Mouse (Mus musculus): Measurements from ENCODE around the gene Tbcd. TPM values are rescaled to one million over a fixed set of nuclear protein-coding genes. Genes with fewer than 3 reads are reported as not detected.

Gene Tbcd
- total and polyA plus RNA-seq, 3 experiments = 10.6 to 17.4 (median 11.4) TPM

- Histone ChIP-seq H3K9ac (ENCODE audit: low read depth, low read length) (no peak overlapping the region), H3K4me3 (no peak overlapping the region), H3K4me1 (ENCODE audit: control insufficient read depth, insufficient read depth, low read length) (peaks cover 1% of the 10 kb centered on the region; the same call in 1 of the 2 replicates), H3K79me2 (replicated peaks; ENCODE audit: control insufficient read depth, insufficient read depth, low read length) (no peaks in the 10 kb centered on the region), H3K36me3 (ENCODE audit: control insufficient read depth, insufficient read depth, low read length) (no peaks in the 10 kb centered on the region), H3K27me3 (ENCODE audit: control insufficient read depth, insufficient read depth, low read length) (no peaks in the 10 kb centered on the region), H3K27ac (no peak overlapping the region)
- intact Hi-C loops (cut with DNase I) = no loop called here
- no peak for DNase-seq
- WGBS = 77% methylated on average over 7 of the region's 7 CpGs
- TF ChIP-seq POLR2A (IDR thresholded peaks at IDR 0.05; ENCODE audit: insufficient read depth, low read depth, low read length) (no peak), EP300 (IDR thresholded peaks at IDR 0.05; ENCODE audit: insufficient read depth, low read depth, low read length) (no peak), CTCF (IDR thresholded peaks at IDR 0.05) (no peak)
These were observed 93.1 kb downstream of the Tbcd start for GRCm38 (mm10) chr11:121544755-121545397.

DNA sequence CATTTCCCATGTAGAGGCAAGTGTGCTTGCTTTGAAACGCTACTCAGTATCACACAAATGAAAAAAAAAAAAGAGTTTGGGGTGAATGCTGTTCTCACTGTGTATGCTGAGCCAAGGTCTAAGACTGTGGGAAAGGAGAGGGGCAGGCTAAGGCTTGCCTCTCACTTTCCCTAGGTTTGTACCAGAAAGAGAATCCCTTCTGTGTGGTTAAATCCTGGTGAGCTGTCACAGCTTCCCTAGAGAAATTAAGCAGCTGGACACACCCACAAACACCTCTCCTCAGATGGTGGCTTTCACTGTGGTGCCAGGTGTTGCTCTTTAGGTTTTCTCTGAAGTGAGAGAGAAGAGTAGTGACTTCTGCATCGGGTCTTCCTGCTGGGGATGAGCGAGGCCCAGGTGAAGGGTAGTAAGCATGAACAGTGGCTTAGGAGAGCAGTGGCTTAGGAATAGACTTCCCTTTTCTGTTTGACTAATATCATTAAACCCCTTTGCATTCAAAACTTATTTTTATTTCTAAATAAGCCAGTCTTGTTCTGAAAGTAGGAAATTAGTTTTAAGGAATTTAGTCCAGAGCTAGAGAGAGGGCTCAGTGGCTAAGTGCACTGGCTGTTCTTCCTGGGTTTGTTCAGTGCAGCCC, 93.8 kb downstream of the Tbcd start:
- Histone ChIP-seq H3K79me2 (replicated peaks; ENCODE audit: control insufficient read depth, insufficient read depth, low read length) (no peaks in the 10 kb centered on the region), H3K36me3 (ENCODE audit: control insufficient read depth, insufficient read depth, low read length) (no peaks in the 10 kb centered on the region), H3K27me3 (ENCODE audit: control insufficient read depth, insufficient read depth, low read length) (no peaks in the 10 kb centered on the region), H3K27ac (no peak overlapping the region), H3K4me3 (no peak overlapping the region), H3K4me1 (ENCODE audit: control insufficient read depth, insufficient read depth, low read length) (peaks cover 2% of the 10 kb centered on the region; the same call in 1 of the 2 replicates), H3K9ac (ENCODE audit: low read depth, low read length) (no peak overlapping the region)
- no peak for TF ChIP-seq CTCF (IDR thresholded peaks at IDR 0.05)
- no peak for TF ChIP-seq POLR2A (IDR thresholded peaks at IDR 0.05; ENCODE audit: insufficient read depth, low read depth, low read length)
- no peak for TF ChIP-seq EP300 (IDR thresholded peaks at IDR 0.05; ENCODE audit: insufficient read depth, low read depth, low read length)
- DNase-seq = no peak
- intact Hi-C loops (cut with DNase I) = no loop called here
- 82% methylated on average over 3 of the region's 3 CpGs for WGBS

- H3K79me2 ChIP-seq (replicated peaks; ENCODE audit: control insufficient read depth, insufficient read depth, low read length) = no peaks in the 10 kb centered on the region
- H3K4me1 ChIP-seq (ENCODE audit: control insufficient read depth, insufficient read depth, low read length) = peaks cover 3% of the 10 kb centered on the region
- no peaks in the 10 kb centered on the region for H3K36me3 ChIP-seq (ENCODE audit: control insufficient read depth, insufficient read depth, low read length)
- H3K27me3 ChIP-seq (ENCODE audit: control insufficient read depth, insufficient read depth, low read length) = no peaks in the 10 kb centered on the region
- TF ChIP-seq CTCF (IDR thresholded peaks at IDR 0.05) (no peak), POLR2A (IDR thresholded peaks at IDR 0.05; ENCODE audit: insufficient read depth, low read depth, low read length) (no peak), EP300 (IDR thresholded peaks at IDR 0.05; ENCODE audit: insufficient read depth, low read depth, low read length) (no peak)
- no peak overlapping the region for H3K27ac ChIP-seq
- H3K9ac ChIP-seq (ENCODE audit: low read depth, low read length) = no peak overlapping the region
- intact Hi-C loops (cut with DNase I) = no loop called here
- WGBS = 70% methylated on average over 5 of the region's 5 CpGs
- no peak for DNase-seq
- H3K4me3 ChIP-seq = no peak overlapping the region
These were observed 95.5 kb downstream of the Tbcd start for GRCm38 (mm10) chr11:121547234-121547633.

DNA sequence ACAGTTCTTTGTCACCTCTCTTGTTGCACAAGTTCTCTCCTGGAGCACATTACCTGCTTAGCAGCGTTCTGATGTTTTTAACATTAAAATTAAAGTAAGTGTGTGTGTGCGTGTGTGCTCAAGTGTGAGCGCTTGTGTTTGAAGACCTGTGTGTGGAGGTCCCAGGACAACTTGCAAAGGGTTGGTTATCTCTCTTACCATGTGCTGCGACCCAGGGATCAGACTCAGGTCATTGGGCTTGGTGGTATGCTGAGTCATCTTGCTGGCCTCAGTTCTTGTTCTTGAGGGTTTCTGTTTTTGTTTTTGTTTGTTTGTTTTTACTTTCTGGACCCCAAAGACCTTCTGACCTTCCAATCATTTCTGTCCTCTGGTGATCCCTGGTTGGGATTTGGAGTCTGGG, 96.2 kb downstream of the Tbcd start:
- DNase-seq = no peak
- no peaks in the 10 kb centered on the region for H3K27me3 ChIP-seq (ENCODE audit: control insufficient read depth, insufficient read depth, low read length)
- peaks cover 4% of the 10 kb centered on the region for H3K4me1 ChIP-seq (ENCODE audit: control insufficient read depth, insufficient read depth, low read length)
- no peak overlapping the region for H3K4me3 ChIP-seq
- intact Hi-C loops (cut with DNase I) = no loop called here
- no peak overlapping the region for H3K27ac ChIP-seq
- 94% methylated on average over 4 of the region's 4 CpGs for WGBS
- H3K9ac ChIP-seq (ENCODE audit: low read depth, low read length) = no peak overlapping the region
- TF ChIP-seq CTCF (IDR thresholded peaks at IDR 0.05) (no peak), EP300 (IDR thresholded peaks at IDR 0.05; ENCODE audit: insufficient read depth, low read depth, low read length) (no peak), POLR2A (IDR thresholded peaks at IDR 0.05; ENCODE audit: insufficient read depth, low read depth, low read length) (no peak)
- H3K79me2 ChIP-seq (replicated peaks; ENCODE audit: control insufficient read depth, insufficient read depth, low read length) = no peaks in the 10 kb centered on the region
- no peaks in the 10 kb centered on the region for H3K36me3 ChIP-seq (ENCODE audit: control insufficient read depth, insufficient read depth, low read length)

- 70% methylated on average over 12 of the region's 12 CpGs for WGBS
- no peaks in the 10 kb centered on the region for H3K27me3 ChIP-seq (ENCODE audit: control insufficient read depth, insufficient read depth, low read length)
- peak in 1 of 2 experiments; percentile 35 for DNase-seq
- H3K4me1 ChIP-seq (ENCODE audit: control insufficient read depth, insufficient read depth, low read length) = peaks cover 4% of the 10 kb centered on the region
- no peaks in the 10 kb centered on the region for H3K79me2 ChIP-seq (replicated peaks; ENCODE audit: control insufficient read depth, insufficient read depth, low read length)
- no peak overlapping the region for H3K9ac ChIP-seq (ENCODE audit: low read depth, low read length)
- no peak for TF ChIP-seq POLR2A (IDR thresholded peaks at IDR 0.05; ENCODE audit: insufficient read depth, low read depth, low read length)
- no peak overlapping the region for H3K27ac ChIP-seq
- intact Hi-C loops (cut with DNase I) = no loop called here
- no peaks in the 10 kb centered on the region for H3K36me3 ChIP-seq (ENCODE audit: control insufficient read depth, insufficient read depth, low read length)
- H3K4me3 ChIP-seq = no peak overlapping the region
These were observed 97.5 kb downstream of the Tbcd start for GRCm38 (mm10) chr11:121548996-121549842.

All from heart, adult 2 months (tissue).